In genomic region chr4:126321854-126322511, GRCm38 (mm10) we compare ENCODE assay signal across 8 mouse cellular contexts. TPM values are rescaled to one million over a fixed set of nuclear protein-coding genes. Genes with fewer than 3 reads are reported as not detected.
DNase-seq lines count a peak whose midpoint lies in the region; ATAC-seq and TF ChIP-seq lines count a peak whose summit lies in the region.

No protein-coding gene starts in this region.

- WGBS in heart, embryonic 12.5 days: 51% methylated on average over 28 of the region's 28 CpGs
- WGBS in heart, embryonic 16.5 days: 51% methylated on average over 28 of the region's 28 CpGs

- intact Hi-C loops in heart, postnatal 25 days (cut with DNase I): no loop called here
- intact Hi-C loops in gastrocnemius, postnatal 36 days (cut with DNase I): no loop called here

- peaks cover 27% of the 10 kb centered on the region for H3K4me1 ChIP-seq in heart, embryonic 12.5 days (replicated peaks)
- peaks cover 0 to 11% of the 10 kb centered on the region in 2 experiments; a peak in 2 of 4 replicates for H3K4me1 ChIP-seq in ES-E14 (ENCODE audit: control insufficient read depth in 2 of 2, insufficient read depth in 2 of 2, low read length in 2 of 2, poor library complexity in 1 of 2)
- peaks cover 16% of the 10 kb centered on the region for H3K4me1 ChIP-seq in heart, embryonic 16.5 days (ENCODE audit: control insufficient read depth, insufficient read depth, low read length)

- 0 out of 2 replicates have a peak overlapping the region, but pooled peaks have one; percentile 39 for H3K9ac ChIP-seq in heart, embryonic 12.5 days
- H3K9ac ChIP-seq in ES-E14 (ENCODE audit: insufficient read depth, low read depth, low read length, poor library complexity, severe bottlenecking): peak overlapping the region; percentile 40; the same call in 1 of the 2 replicates
- peak overlapping the region; percentile 49; the same call in 1 of the 2 replicates for H3K9ac ChIP-seq in heart, embryonic 16.5 days (ENCODE audit: low read length)

- peaks cover 20% of the 10 kb centered on the region for H3K36me3 ChIP-seq in heart, embryonic 12.5 days
- peaks cover 21% of the 10 kb centered on the region for H3K36me3 ChIP-seq in ES-E14 (ENCODE audit: control insufficient read depth, insufficient read depth, low read length, poor library complexity, severe bottlenecking)
- H3K36me3 ChIP-seq in heart, embryonic 16.5 days (ENCODE audit: control insufficient read depth, insufficient read depth): peaks cover 12% of the 10 kb centered on the region

- peak overlapping the region; percentile 96 for H3K4me2 ChIP-seq in heart, embryonic 12.5 days
- H3K4me2 ChIP-seq in heart, embryonic 16.5 days (ENCODE audit: low read depth, low read length): peak overlapping the region; percentile 65

- no peak for DNase-seq in heart, postnatal 25 days (ENCODE audit: low spot score)
- no peak for DNase-seq in ES-E14 (ENCODE audit: low read depth, low spot score)
- no peak for DNase-seq in layer of hippocampus, postnatal 25 days (ENCODE audit: extremely low spot score in 1 of 2, low spot score in 1 of 2)
- no peak for DNase-seq in urinary bladder, adult 2 months (ENCODE audit: low spot score)
- no peak for DNase-seq in gastrocnemius, postnatal 36 days

- no peaks in the 10 kb centered on the region for H3K9me3 ChIP-seq in heart, embryonic 12.5 days (replicated peaks)
- H3K9me3 ChIP-seq in ES-E14 (ENCODE audit: control insufficient read depth, insufficient read depth, low read depth, low read length): no peaks in the 10 kb centered on the region
- no peaks in the 10 kb centered on the region for H3K9me3 ChIP-seq in heart, embryonic 16.5 days (replicated peaks; ENCODE audit: control insufficient read depth, low read length)

- H3K27me3 ChIP-seq in heart, embryonic 12.5 days (replicated peaks): peaks cover 42% of the 10 kb centered on the region
- H3K27me3 ChIP-seq in heart, embryonic 16.5 days (ENCODE audit: control insufficient read depth, insufficient read depth, low read length): peaks cover 10% of the 10 kb centered on the region

- in situ Hi-C loops in ES-E14 (cut with MboI; ENCODE audit: low sequenced_read_pairs in 2 of 2, unreplicated experiment in 2 of 2): no loop called here

- no peak for ATAC-seq in heart, embryonic 12.5 days (ENCODE audit: insufficient number of reproducible peaks, low FRiP score)
- ATAC-seq in heart, embryonic 16.5 days (replicated peaks; ENCODE audit: extremely low read depth, insufficient read depth, low FRiP score): no peak; the same call in 1 of the 2 replicates
- 0 out of 2 replicates have a peak, but pooled peaks have one; percentile 0 for ATAC-seq in megakaryocyte progenitor cell, adult 5-6 weeks (replicated peaks; ENCODE audit: poor library complexity)

- peak overlapping the region; percentile 82 for H3K4me3 ChIP-seq in heart, embryonic 12.5 days
- peak overlapping the region; percentile 40 to 44 for H3K4me3 ChIP-seq in ES-E14 (ENCODE audit: insufficient read depth in 1 of 2, low read depth in 1 of 2, low read length in 2 of 2, poor library complexity in 1 of 2, severe bottlenecking in 1 of 2)
- peak overlapping the region; percentile 78 for H3K4me3 ChIP-seq in heart, embryonic 16.5 days (ENCODE audit: low read length)

- H3K27ac ChIP-seq in heart, embryonic 12.5 days (ENCODE audit: poor library complexity, severe bottlenecking): no peak overlapping the region
- H3K27ac ChIP-seq in ES-E14 (ENCODE audit: insufficient read depth, low read depth, low read length, poor library complexity, severe bottlenecking): no peak overlapping the region
- H3K27ac ChIP-seq in heart, embryonic 16.5 days (ENCODE audit: low read length): no peak overlapping the region

TF ChIP-seq in ES-E14, 5 proteins besides CTCF, POLR2A, EP300 and RAD21:
- TF ChIP-seq ZC3H11A (IDR thresholded peaks at IDR 0.05; ENCODE audit: borderline replicate concordance, low read depth, low read length): no peak
- TF ChIP-seq MAFK (IDR thresholded peaks at IDR 0.05; ENCODE audit: insufficient read depth, low read depth, low read length): no peak
- no peak for TF ChIP-seq ZNF384 (IDR thresholded peaks at IDR 0.05; ENCODE audit: low read depth, low read length)
- TF ChIP-seq HCFC1 (IDR thresholded peaks at IDR 0.05; ENCODE audit: borderline replicate concordance, insufficient read depth, low read length): no peak
- no peak for TF ChIP-seq CHD2 (IDR thresholded peaks at IDR 0.05; ENCODE audit: low read depth, low read length)

RNA-seq across cellular contexts. Expression of gene Adprhl2, which starts 0.5 kb away (rescaled TPM):
- 37.4 and 38.8 TPM in 2 replicates for polyA plus RNA-seq in heart, embryonic 12.5 days (2016; fragmentation: Nextera tagmentation; extraction: Ambion mirVana)
- total RNA-seq in heart, postnatal 25 days (2021): 10 to 100 TPM; 11.4 to 11.9 TPM
- total RNA-seq in ES-E14 (2012; rRNA removed): 50.5 and 56.9 TPM in 2 replicates
- polyA plus RNA-seq in heart, embryonic 16.5 days (2015; fragmentation: Nextera tagmentation; extraction: Ambion mirVana): 38.6 and 41.1 TPM in 2 replicates
- total RNA-seq in megakaryocyte progenitor cell, adult 5-6 weeks (2015): 6.6 and 9.3 TPM in 2 replicates
- 27.9 and 34.4 TPM in 2 replicates for total RNA-seq in megakaryocyte progenitor cell, adult 5-6 weeks (2017)
- 10 to 100 TPM; 29.1 to 31.3 TPM for total RNA-seq in layer of hippocampus, postnatal 25 days (2021)
- polyA plus RNA-seq in urinary bladder, adult 2 months (2012; rRNA removed): 42.3 and 48.2 TPM in 2 replicates
- 1 to 10 TPM; 7.6 to 7.8 TPM for total RNA-seq in gastrocnemius, postnatal 36 days (2021)

RNA-seq across cellular contexts. Expression of gene Tekt2, which starts 3.5 kb away (rescaled TPM):
- 1.4 and 1.5 TPM in 2 replicates for polyA plus RNA-seq in heart, embryonic 12.5 days (2016; fragmentation: Nextera tagmentation; extraction: Ambion mirVana)
- under 1 TPM; 0.28 to 0.44 TPM for total RNA-seq in heart, postnatal 25 days (2021)
- total RNA-seq in ES-E14 (2012; rRNA removed): 1.7 and 2.9 TPM in 2 replicates
- 2.3 and 2.7 TPM in 2 replicates for polyA plus RNA-seq in heart, embryonic 16.5 days (2015; fragmentation: Nextera tagmentation; extraction: Ambion mirVana)
- total RNA-seq in megakaryocyte progenitor cell, adult 5-6 weeks (2015): not detected in 2 replicates
- total RNA-seq in megakaryocyte progenitor cell, adult 5-6 weeks (2017): not detected in 2 replicates
- total RNA-seq in layer of hippocampus, postnatal 25 days (2021): 1 to 10 TPM in 1 of 2 experiments, under 1 TPM in 1; 0.94 to 2.0 TPM
- 25.8 and 40.1 TPM in 2 replicates for polyA plus RNA-seq in urinary bladder, adult 2 months (2012; rRNA removed)
- total RNA-seq in gastrocnemius, postnatal 36 days (2021): under 1 TPM; 0.46 to 0.59 TPM

RNA-seq across cellular contexts. Expression of gene Col8a2, which starts 35.4 kb away (rescaled TPM):
- 4.7 and 4.9 TPM in 2 replicates for polyA plus RNA-seq in heart, embryonic 12.5 days (2016; fragmentation: Nextera tagmentation; extraction: Ambion mirVana)
- under 1 TPM; 0.75 to 0.81 TPM for total RNA-seq in heart, postnatal 25 days (2021)
- total RNA-seq in ES-E14 (2012; rRNA removed): 3.7 and 3.8 TPM in 2 replicates
- 4.5 and 5.0 TPM in 2 replicates for polyA plus RNA-seq in heart, embryonic 16.5 days (2015; fragmentation: Nextera tagmentation; extraction: Ambion mirVana)
- not detected in 2 replicates for total RNA-seq in megakaryocyte progenitor cell, adult 5-6 weeks (2015)
- not detected in 2 replicates for total RNA-seq in megakaryocyte progenitor cell, adult 5-6 weeks (2017)
- total RNA-seq in layer of hippocampus, postnatal 25 days (2021): 1 to 10 TPM; 1.2 to 1.5 TPM
- polyA plus RNA-seq in urinary bladder, adult 2 months (2012; rRNA removed): 17.6 and 22.6 TPM in 2 replicates
- 1 to 10 TPM; 1.6 to 2.2 TPM for total RNA-seq in gastrocnemius, postnatal 36 days (2021)

RNA-seq across cellular contexts. Expression of gene Trappc3, which starts 59.9 kb away (rescaled TPM):
- 68.0 and 68.7 TPM in 2 replicates for polyA plus RNA-seq in heart, embryonic 12.5 days (2016; fragmentation: Nextera tagmentation; extraction: Ambion mirVana)
- total RNA-seq in heart, postnatal 25 days (2021): 10 to 100 TPM; 43.2 to 47.1 TPM
- total RNA-seq in ES-E14 (2012; rRNA removed): 54.8 and 54.9 TPM in 2 replicates
- polyA plus RNA-seq in heart, embryonic 16.5 days (2015; fragmentation: Nextera tagmentation; extraction: Ambion mirVana): 78.1 and 81.3 TPM in 2 replicates
- total RNA-seq in megakaryocyte progenitor cell, adult 5-6 weeks (2015): 33.5 and 38.5 TPM in 2 replicates
- 54.6 and 61.8 TPM in 2 replicates for total RNA-seq in megakaryocyte progenitor cell, adult 5-6 weeks (2017)
- total RNA-seq in layer of hippocampus, postnatal 25 days (2021): 10 to 100 TPM; 84.7 to 84.9 TPM
- 85.7 and 101 TPM in 2 replicates for polyA plus RNA-seq in urinary bladder, adult 2 months (2012; rRNA removed)
- 10 to 100 TPM; 15.9 to 17.9 TPM for total RNA-seq in gastrocnemius, postnatal 36 days (2021)
